Mouse (Mus musculus): ENCODE data around the gene Mxi1.

DNA sequence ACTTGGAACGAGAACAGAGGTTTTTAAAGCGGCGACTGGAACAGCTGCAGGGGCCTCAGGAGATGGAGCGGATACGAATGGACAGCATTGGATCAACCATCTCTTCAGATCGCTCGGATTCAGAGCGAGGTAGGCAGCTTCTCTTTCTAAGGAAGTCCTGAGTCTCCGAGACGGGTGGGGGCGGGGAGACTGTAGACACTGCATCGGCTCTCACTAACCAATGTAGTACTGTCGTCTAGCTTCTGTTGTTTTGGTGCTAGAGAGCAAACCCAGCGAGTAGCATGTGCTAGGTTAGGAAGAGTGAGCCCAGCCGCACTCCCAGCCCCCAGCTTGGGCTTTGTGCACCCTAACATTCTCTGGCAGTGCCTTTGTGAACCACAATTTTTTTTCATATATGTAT lies 59.9 kb downstream of the Mxi1 start:
- TF ChIP-seq CTCF (IDR thresholded peaks at IDR 0.05; ENCODE audit: extremely low read depth, insufficient read depth, insufficient read length, insufficient replicate concordance) (no peak), POLR2A (IDR thresholded peaks at IDR 0.05; ENCODE audit: low read depth, low read length) (no peak)

Measured in spleen, adult 2 months (tissue).